Mouse (Mus musculus) liver, postnatal 0 days (tissue): ENCODE data around the gene Add3. TPM values are rescaled to one million over a fixed set of nuclear protein-coding genes. Genes with fewer than 3 reads are reported as not detected.

ENCODE experiments used
- ATAC-seq: fragments of 200-750 bp; cut with Nextera tagmentation; 2 replicates; pipeline ENCODE4 v1.8.0; 2017; ENCODE audit warnings: mild to moderate bottlenecking, moderate library complexity
- DNase-seq: peaks from one replicate; pipeline ENCODE4 v3.0.0-alpha.2; 2016
- H3K27ac ChIP-seq: fragments of 300-500 bp; sonication (generic); 2 replicates; pipeline ENCODE4 v1.5.1; 2014; ENCODE audit warnings: antibody characterized with exemption, moderate library complexity, mild to moderate bottlenecking, low read depth
- H3K27me3 ChIP-seq: fragments of 300-500 bp; sonication (generic); 2 replicates; pipeline ENCODE4 v1.6.1; 2014; ENCODE audit warnings: low read length, control low read depth, mixed read lengths; ENCODE audit not compliant: insufficient read depth
- H3K36me3 ChIP-seq: fragments of 300-500 bp; sonication (generic); replicated peaks from 2 replicates; pipeline ENCODE4 v1.6.1; 2014; ENCODE audit warnings: mild to moderate bottlenecking, control low read depth, low read length, moderate library complexity, mixed read lengths; ENCODE audit not compliant: insufficient read depth
- H3K4me1 ChIP-seq: fragments of 300-500 bp; sonication (generic); 2 replicates; pipeline ENCODE4 v1.6.1; 2014; ENCODE audit warnings: antibody characterized with exemption, mild to moderate bottlenecking, control low read depth; ENCODE audit not compliant: insufficient read depth
- H3K4me2 ChIP-seq: fragments of 300-500 bp; sonication (generic); 2 replicates; pipeline ENCODE4 v1.6.1; 2014; ENCODE audit warnings: low read depth, mild to moderate bottlenecking, low read length, moderate library complexity, mixed read lengths
- H3K4me3 ChIP-seq: fragments of 300-500 bp; sonication (generic); 2 replicates; pipeline ENCODE4 v1.5.1; 2014; ENCODE audit warnings: low read depth, low read length
- H3K9ac ChIP-seq: fragments of 300-500 bp; sonication (generic); replicated peaks from 2 replicates; pipeline ENCODE4 v1.6.1; 2014; ENCODE audit warnings: mild to moderate bottlenecking, moderate library complexity
- H3K9me3 ChIP-seq: fragments of 300-500 bp; sonication (generic); 2 replicates; pipeline ENCODE4 v1.6.1; 2016; ENCODE audit warnings: mild to moderate bottlenecking, control low read depth, low read length, mixed read lengths
- CTCF ChIP-seq: sonication (generic); IDR thresholded peaks from 2 replicates; pipeline ENCODE4 v1.5.1; 2016; ENCODE audit warnings: antibody characterized with exemption, low read depth
- EP300 ChIP-seq: IDR thresholded peaks from 2 replicates; pipeline ENCODE4 v1.6.1; 2016; ENCODE audit warnings: antibody characterized with exemption, low read depth, mild to moderate bottlenecking
- WGBS: fragments of 180-500 bp; shearing (Covaris S2); extraction: QIAGEN DNeasy Blood & Tissue Kit; methylation state at CpG from one replicate; pipeline ENCODE4 v1.1.7; 2014; ENCODE audit not compliant: insufficient replicate concordance; 5-methylcytosine and 5-hydroxymethylcytosine counted together
- polyA plus RNA-seq: library from polyadenylated mRNA; unstranded; fragments of >200 nt; fragmentation: Nextera tagmentation; extraction: Ambion mirVana; gene quantifications from 2 replicates; pipeline ENCODE4 v1.2.1, GENCODE M21; 2015

Gene Add3
- polyA plus RNA-seq, 1 experiment from 2014 or later, result 21.4 TPM

GRCm38 (mm10) chr19:53122641-53123241 lies 17.5 kb upstream of the Add3 start:
- no peak overlapping the region for H3K9ac ChIP-seq
- DNase-seq, result no peak
- no peak overlapping the region for H3K4me2 ChIP-seq
- 68% methylated on average over 6 of the region's 6 CpGs for WGBS
- no peaks in the 10 kb centered on the region for H3K9me3 ChIP-seq
- H3K4me1 ChIP-seq, result peaks cover 14% of the 10 kb centered on the region; the same call in 1 of the 2 replicates
- H3K27me3 ChIP-seq, result no peaks in the 10 kb centered on the region
- H3K27ac ChIP-seq, result no peak overlapping the region
- TF ChIP-seq CTCF, result no peak
- no peak for TF ChIP-seq EP300
- no peak for ATAC-seq
- no peaks in the 10 kb centered on the region for H3K36me3 ChIP-seq
- H3K4me3 ChIP-seq, result no peak overlapping the region

DNA sequence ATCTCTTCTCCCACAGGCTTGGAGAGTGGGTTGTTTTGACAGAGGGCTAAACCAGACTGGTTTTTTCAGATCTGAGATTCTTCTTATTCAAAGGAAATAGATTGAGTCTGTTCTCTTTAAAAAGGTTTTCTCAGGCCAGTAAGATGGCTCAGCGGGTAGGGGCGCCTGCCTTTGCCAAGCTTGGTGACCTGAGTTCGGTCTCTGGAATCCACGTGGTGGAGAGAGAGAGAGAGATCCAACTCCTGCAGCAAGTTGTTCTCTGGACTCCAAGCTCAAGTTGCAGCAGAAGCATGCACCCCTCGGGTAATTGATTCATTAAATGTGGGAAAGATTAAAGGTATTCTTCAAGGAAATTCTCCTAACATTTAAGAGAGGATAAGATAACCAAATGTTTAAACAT lies 16.9 kb upstream of the Add3 start:
- 60% methylated on average over 5 of the region's 5 CpGs for WGBS
- H3K4me1 ChIP-seq, result peaks cover 19% of the 10 kb centered on the region
- no peak overlapping the region for H3K27ac ChIP-seq
- no peaks in the 10 kb centered on the region for H3K36me3 ChIP-seq
- no peak overlapping the region for H3K4me2 ChIP-seq
- H3K9ac ChIP-seq, result no peak overlapping the region
- no peak for DNase-seq
- H3K4me3 ChIP-seq, result no peak overlapping the region
- no peak for TF ChIP-seq EP300
- TF ChIP-seq CTCF, result no peak
- no peaks in the 10 kb centered on the region for H3K27me3 ChIP-seq
- no peak for ATAC-seq
- no peaks in the 10 kb centered on the region for H3K9me3 ChIP-seq

GRCm38 (mm10) chr19:53125679-53126078 lies 14.6 kb upstream of the Add3 start:
- Histone ChIP-seq H3K27ac (no peak overlapping the region), H3K4me2 (no peak overlapping the region), H3K9ac (no peak overlapping the region), H3K9me3 (no peaks in the 10 kb centered on the region), H3K36me3 (no peaks in the 10 kb centered on the region), H3K27me3 (no peaks in the 10 kb centered on the region), H3K4me3 (no peak overlapping the region), H3K4me1 (peaks cover 29% of the 10 kb centered on the region)
- DNase-seq (no peak), ATAC-seq (no peak)
- 44% methylated on average over 2 of the region's 2 CpGs for WGBS
- TF ChIP-seq EP300 (no peak), CTCF (no peak)

DNA sequence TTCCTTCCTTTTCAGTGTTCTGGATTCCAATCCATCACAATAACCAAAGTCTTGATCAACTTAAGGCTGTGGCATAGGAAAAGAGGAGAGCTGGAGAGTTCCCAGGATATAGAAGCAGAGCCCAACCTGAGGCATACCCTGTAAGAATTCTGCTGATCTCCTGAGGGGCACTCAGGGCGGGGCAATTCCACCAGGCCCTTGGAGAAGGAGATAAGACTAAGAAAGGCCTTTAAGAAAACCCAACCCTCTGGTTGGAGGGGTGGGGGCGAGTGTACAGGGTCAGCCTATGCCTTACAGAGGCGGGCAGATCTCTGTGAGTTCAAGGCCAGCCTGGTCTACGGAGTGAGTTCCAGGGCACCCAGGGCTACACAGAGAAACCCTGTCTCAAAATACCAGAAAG lies 13.7 kb upstream of the Add3 start:
- no peak overlapping the region for H3K4me3 ChIP-seq
- no peak overlapping the region for H3K4me2 ChIP-seq
- H3K4me1 ChIP-seq, result peaks cover 29% of the 10 kb centered on the region
- WGBS, result 77% methylated on average over 4 of the region's 4 CpGs
- no peak overlapping the region for H3K27ac ChIP-seq
- TF ChIP-seq CTCF (no peak), EP300 (no peak)
- H3K9me3 ChIP-seq, result no peaks in the 10 kb centered on the region
- DNase-seq (no peak), ATAC-seq (no peak)
- H3K36me3 ChIP-seq, result no peaks in the 10 kb centered on the region
- no peaks in the 10 kb centered on the region for H3K27me3 ChIP-seq
- H3K9ac ChIP-seq, result no peak overlapping the region

DNA sequence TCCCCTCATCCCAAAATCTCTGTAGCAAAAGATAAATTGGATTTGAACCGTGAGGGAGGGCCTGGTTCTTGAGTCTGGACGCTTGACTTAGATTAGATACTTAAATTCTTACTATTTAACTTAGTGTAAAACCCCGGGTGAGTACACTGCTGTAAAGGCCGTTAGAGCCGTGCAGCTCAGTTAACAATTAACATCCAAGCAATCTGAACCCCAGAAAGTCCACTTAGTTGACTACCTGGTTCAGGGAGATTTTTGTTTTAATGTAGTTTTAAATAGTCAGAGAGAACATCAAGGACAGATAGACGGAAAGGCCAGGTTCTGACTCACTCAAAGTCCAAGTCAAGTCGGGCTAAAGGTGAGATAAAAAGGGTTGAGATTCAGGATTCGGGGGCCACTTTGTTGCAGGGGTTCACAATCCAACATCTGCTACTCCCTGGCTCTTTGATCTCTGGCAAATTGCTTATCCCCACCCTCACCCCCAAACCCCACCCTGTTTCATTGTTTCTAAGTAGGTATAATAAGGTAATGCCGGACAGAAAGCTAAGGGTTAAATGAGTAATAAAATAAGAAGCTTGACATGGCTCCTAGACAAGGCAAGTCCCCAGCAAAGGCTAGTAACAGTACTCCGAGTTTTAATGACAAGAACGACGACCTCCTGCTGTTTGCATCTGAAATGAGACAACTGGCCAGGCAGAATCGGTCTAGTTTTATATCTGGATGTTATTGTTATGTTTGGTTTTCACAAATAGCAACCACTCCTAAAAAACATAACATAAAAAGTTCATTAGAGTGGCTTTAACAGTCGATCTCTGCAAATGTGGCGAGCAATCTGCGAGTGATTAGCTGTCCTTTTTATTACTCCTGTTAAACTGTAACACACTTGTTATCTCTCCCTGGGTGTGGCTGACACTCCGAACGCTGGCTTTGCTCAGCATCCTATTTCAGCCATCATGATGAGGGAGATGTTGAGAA lies 12.6 kb upstream of the Add3 start:
- peak overlapping the region; percentile 44 for H3K4me2 ChIP-seq
- DNase-seq, result no peak
- no peak overlapping the region for H3K9ac ChIP-seq
- ATAC-seq, result no peak
- H3K27me3 ChIP-seq, result no peaks in the 10 kb centered on the region
- no peak overlapping the region for H3K4me3 ChIP-seq
- peaks cover 29% of the 10 kb centered on the region for H3K4me1 ChIP-seq
- peak overlapping the region; percentile 52; the same call in 1 of the 2 replicates for H3K27ac ChIP-seq
- 36% methylated on average over 18 of the region's 18 CpGs for WGBS
- no peaks in the 10 kb centered on the region for H3K9me3 ChIP-seq
- no peak for TF ChIP-seq CTCF
- TF ChIP-seq EP300, result no peak
- no peaks in the 10 kb centered on the region for H3K36me3 ChIP-seq

GRCm38 (mm10) chr19:53128494-53129337 lies 11.5 kb upstream of the Add3 start:
- no peak for DNase-seq
- no peaks in the 10 kb centered on the region for H3K27me3 ChIP-seq
- peak overlapping the region; percentile 44 for H3K4me2 ChIP-seq
- H3K9ac ChIP-seq, result no peak overlapping the region
- peaks cover 29% of the 10 kb centered on the region for H3K4me1 ChIP-seq
- H3K36me3 ChIP-seq, result no peaks in the 10 kb centered on the region
- no peak overlapping the region; the same call in 1 of the 2 replicates for H3K4me3 ChIP-seq
- H3K27ac ChIP-seq, result peak overlapping the region; percentile 52
- no peaks in the 10 kb centered on the region for H3K9me3 ChIP-seq
- ATAC-seq, result peak; percentile 58
- TF ChIP-seq EP300, result no peak
- no peak for TF ChIP-seq CTCF
- 24% methylated on average over 13 of the region's 13 CpGs for whole genome bisulfite sequencing
